Mouse (Mus musculus): Measurements from ENCODE around the gene Tubb5. TPM values are rescaled to one million over a fixed set of nuclear protein-coding genes. Genes with fewer than 3 reads are reported as not detected.

Tubb5 gene
- polyA plus RNA-seq, 1 experiment from 2014 or later, result 1,545 TPM

GRCm38 (mm10) chr17:35834696-35835422 lies 3.2 kb downstream of the Tubb5 start:
- Histone ChIP-seq H3K4me2 (ENCODE audit: low read depth) (peak overlapping the region; percentile 88), H3K36me3 (ENCODE audit: control insufficient read depth, insufficient read depth, low read length) (peaks cover 26% of the 10 kb centered on the region), H3K4me3 (ENCODE audit: low read depth, low read length) (peak overlapping the region; percentile 76), H3K9ac (ENCODE audit: low read length) (peak overlapping the region; percentile 95; the same call in 1 of the 2 replicates), H3K4me1 (ENCODE audit: control insufficient read depth, insufficient read depth, low read length) (peaks cover 17% of the 10 kb centered on the region), H3K27ac (ENCODE audit: low read depth, low read length) (no peak overlapping the region), H3K9me3 (ENCODE audit: control insufficient read depth, low read length) (no peaks in the 10 kb centered on the region), H3K27me3 (ENCODE audit: control insufficient read depth, insufficient read depth, low read length) (no peaks in the 10 kb centered on the region)
- WGBS, result 82% methylated on average over 26 of the region's 26 CpGs
- DNase-seq (ENCODE audit: low spot score) (no peak), ATAC-seq (ENCODE audit: insufficient read depth, low FRiP score, low TSS enrichment) (no peak)

DNA sequence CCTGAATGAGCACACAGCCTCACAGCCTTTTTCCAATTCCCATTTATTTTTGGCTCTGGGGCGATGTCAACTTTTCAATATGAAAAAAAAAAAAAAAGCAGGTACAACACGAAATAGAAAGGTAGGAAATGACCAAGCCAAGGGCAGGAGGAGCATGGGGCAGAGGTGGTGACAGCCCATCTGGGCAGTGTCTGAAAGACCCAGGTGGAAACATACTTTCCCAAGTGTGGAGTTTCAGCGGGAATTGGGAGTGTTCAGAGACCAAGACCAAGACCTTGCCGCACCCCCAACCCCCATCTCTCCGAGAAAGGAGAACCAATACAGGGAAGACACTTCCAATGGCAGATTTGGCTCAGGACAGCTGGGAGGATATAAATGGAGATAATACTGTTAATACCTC lies 4.2 kb downstream of the Tubb5 start:
- H3K9ac ChIP-seq (ENCODE audit: low read length), result no peak overlapping the region
- ATAC-seq (ENCODE audit: insufficient read depth, low FRiP score, low TSS enrichment) (no peak), DNase-seq (ENCODE audit: low spot score) (no peak)
- H3K9me3 ChIP-seq (ENCODE audit: control insufficient read depth, low read length), result no peaks in the 10 kb centered on the region
- H3K4me1 ChIP-seq (ENCODE audit: control insufficient read depth, insufficient read depth, low read length), result peaks cover 18% of the 10 kb centered on the region
- H3K4me3 ChIP-seq (ENCODE audit: low read depth, low read length), result no peak overlapping the region
- H3K4me2 ChIP-seq (ENCODE audit: low read depth), result peak overlapping the region; percentile 17; the same call in 1 of the 2 replicates
- H3K27ac ChIP-seq (ENCODE audit: low read depth, low read length), result no peak overlapping the region
- no peaks in the 10 kb centered on the region for H3K27me3 ChIP-seq (ENCODE audit: control insufficient read depth, insufficient read depth, low read length)
- H3K36me3 ChIP-seq (ENCODE audit: control insufficient read depth, insufficient read depth, low read length), result peaks cover 26% of the 10 kb centered on the region
- WGBS, result 59% methylated on average over 5 of the region's 5 CpGs

DNA sequence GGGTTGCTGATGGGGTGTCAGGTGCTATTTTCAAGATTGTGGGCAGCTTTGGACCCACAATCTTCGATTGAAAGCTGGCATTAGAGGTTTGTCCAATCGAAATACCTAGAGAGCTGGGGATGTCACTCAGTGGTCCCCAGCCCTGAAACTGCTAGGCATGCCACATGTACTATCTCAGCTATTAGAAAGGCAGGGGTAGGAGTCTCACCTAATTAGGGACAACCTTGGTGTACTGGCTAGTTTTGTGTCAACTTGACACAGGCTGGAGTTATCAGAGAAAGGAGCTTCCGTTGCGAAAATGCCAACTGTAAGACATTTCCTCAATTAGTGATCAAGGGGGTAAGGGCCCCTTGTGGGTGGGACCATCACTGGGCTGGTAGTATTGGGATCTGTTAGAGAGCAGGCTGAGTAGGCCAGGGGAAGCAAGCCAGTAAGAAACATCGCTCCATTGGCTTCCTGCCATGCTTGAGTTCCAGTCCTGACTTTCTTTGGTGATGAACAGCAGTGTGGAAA lies 4.8 kb downstream of the Tubb5 start:
- H3K9me3 ChIP-seq (ENCODE audit: control insufficient read depth, low read length), result no peaks in the 10 kb centered on the region
- H3K36me3 ChIP-seq (ENCODE audit: control insufficient read depth, insufficient read depth, low read length), result peaks cover 26% of the 10 kb centered on the region
- H3K4me3 ChIP-seq (ENCODE audit: low read depth, low read length), result no peak overlapping the region
- no peak for ATAC-seq (ENCODE audit: insufficient read depth, low FRiP score, low TSS enrichment)
- no peaks in the 10 kb centered on the region for H3K27me3 ChIP-seq (ENCODE audit: control insufficient read depth, insufficient read depth, low read length)
- WGBS, result 26% methylated on average over 5 of the region's 5 CpGs
- no peak for DNase-seq (ENCODE audit: low spot score)
- H3K4me2 ChIP-seq (ENCODE audit: low read depth), result no peak overlapping the region
- no peak overlapping the region for H3K27ac ChIP-seq (ENCODE audit: low read depth, low read length)
- H3K9ac ChIP-seq (ENCODE audit: low read length), result no peak overlapping the region
- H3K4me1 ChIP-seq (ENCODE audit: control insufficient read depth, insufficient read depth, low read length), result peaks cover 18% of the 10 kb centered on the region

- H3K36me3 ChIP-seq (ENCODE audit: control insufficient read depth, insufficient read depth, low read length), result peaks cover 26% of the 10 kb centered on the region
- DNase-seq (ENCODE audit: low spot score) (no peak), ATAC-seq (ENCODE audit: insufficient read depth, low FRiP score, low TSS enrichment) (no peak)
- H3K9me3 ChIP-seq (ENCODE audit: control insufficient read depth, low read length), result no peaks in the 10 kb centered on the region
- peaks cover 18% of the 10 kb centered on the region for H3K4me1 ChIP-seq (ENCODE audit: control insufficient read depth, insufficient read depth, low read length)
- 72% methylated on average over 8 of the region's 8 CpGs for WGBS
- no peak overlapping the region for H3K27ac ChIP-seq (ENCODE audit: low read depth, low read length)
- H3K27me3 ChIP-seq (ENCODE audit: control insufficient read depth, insufficient read depth, low read length), result no peaks in the 10 kb centered on the region
- H3K4me2 ChIP-seq (ENCODE audit: low read depth), result no peak overlapping the region
- H3K9ac ChIP-seq (ENCODE audit: low read length), result no peak overlapping the region
- no peak overlapping the region for H3K4me3 ChIP-seq (ENCODE audit: low read depth, low read length)
Measured at GRCm38 (mm10) chr17:35832400-35833238, 5.5 kb downstream of the Tubb5 start.

GRCm38 (mm10) chr17:35829737-35830136 lies 8.4 kb downstream of the Tubb5 start:
- WGBS, result 2% methylated on average over 21 of the region's 21 CpGs
- Histone ChIP-seq H3K9ac (ENCODE audit: low read length) (no peak overlapping the region), H3K9me3 (ENCODE audit: control insufficient read depth, low read length) (no peaks in the 10 kb centered on the region), H3K4me2 (ENCODE audit: low read depth) (no peak overlapping the region), H3K27ac (ENCODE audit: low read depth, low read length) (no peak overlapping the region), H3K4me1 (ENCODE audit: control insufficient read depth, insufficient read depth, low read length) (peaks cover 5% of the 10 kb centered on the region), H3K36me3 (ENCODE audit: control insufficient read depth, insufficient read depth, low read length) (peaks cover 12% of the 10 kb centered on the region), H3K4me3 (ENCODE audit: low read depth, low read length) (peak overlapping the region; percentile 10; the same call in 1 of the 2 replicates), H3K27me3 (ENCODE audit: control insufficient read depth, insufficient read depth, low read length) (no peaks in the 10 kb centered on the region)
- DNase-seq (ENCODE audit: low spot score) (peak; percentile 88), ATAC-seq (ENCODE audit: insufficient read depth, low FRiP score, low TSS enrichment) (peak; percentile 61)

DNA sequence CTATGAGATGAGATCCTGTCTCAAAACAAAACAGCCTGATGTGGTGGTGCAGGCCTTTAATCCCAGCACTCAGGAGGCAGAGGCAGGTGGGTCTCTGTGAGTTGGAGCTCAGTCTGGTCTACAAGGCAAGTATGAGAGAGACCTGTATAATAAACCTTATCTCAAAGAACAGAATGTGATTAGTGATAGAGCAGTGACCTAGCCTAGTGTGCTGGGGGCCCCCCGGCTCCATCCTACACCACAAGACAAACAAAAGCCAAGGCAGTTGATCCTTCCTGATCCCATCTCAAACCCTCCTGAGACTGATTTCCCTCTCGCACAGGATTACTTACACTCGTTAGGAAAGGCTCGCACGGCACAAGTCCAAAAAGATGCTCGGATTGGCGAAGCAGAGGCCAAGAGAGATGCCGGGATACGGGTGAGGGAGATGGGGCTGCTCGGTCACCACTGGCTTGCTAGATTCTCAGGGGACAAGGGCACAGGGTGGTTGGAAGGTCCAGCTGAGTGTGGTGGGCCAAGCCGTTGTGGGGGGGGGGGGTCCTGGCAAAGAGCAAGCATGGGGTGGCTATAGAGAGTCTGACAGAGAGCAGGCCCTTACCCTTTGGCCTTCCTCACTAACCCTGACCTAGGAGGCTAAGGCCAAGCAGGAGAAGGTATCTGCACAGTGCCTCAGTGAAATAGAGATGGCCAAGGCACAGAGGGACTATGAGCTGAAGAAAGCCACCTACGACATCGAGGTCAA lies 12.8 kb downstream of the Tubb5 start:
- 0 out of 2 replicates have a peak, but pooled peaks cover 2% of the 10 kb centered on the region for H3K27me3 ChIP-seq (ENCODE audit: control insufficient read depth, insufficient read depth, low read length)
- 96% methylated on average over 13 of the region's 13 CpGs for WGBS
- H3K27ac ChIP-seq (ENCODE audit: low read depth, low read length), result no peak overlapping the region
- H3K4me2 ChIP-seq (ENCODE audit: low read depth), result no peak overlapping the region
- no peaks in the 10 kb centered on the region for H3K9me3 ChIP-seq (ENCODE audit: control insufficient read depth, low read length)
- no peak overlapping the region for H3K4me3 ChIP-seq (ENCODE audit: low read depth, low read length)
- DNase-seq (ENCODE audit: low spot score) (no peak), ATAC-seq (ENCODE audit: insufficient read depth, low FRiP score, low TSS enrichment) (no peak)
- H3K4me1 ChIP-seq (ENCODE audit: control insufficient read depth, insufficient read depth, low read length), result peaks cover 8% of the 10 kb centered on the region; the same call in 1 of the 2 replicates
- H3K36me3 ChIP-seq (ENCODE audit: control insufficient read depth, insufficient read depth, low read length), result peaks cover 3% of the 10 kb centered on the region; the same call in 1 of the 2 replicates
- no peak overlapping the region for H3K9ac ChIP-seq (ENCODE audit: low read length)

- WGBS, result 57% methylated on average over 7 of the region's 7 CpGs
- Histone ChIP-seq H3K27ac (ENCODE audit: low read depth, low read length) (no peak overlapping the region), H3K4me3 (ENCODE audit: low read depth, low read length) (peak overlapping the region; percentile 63; the same call in 1 of the 2 replicates), H3K9ac (ENCODE audit: low read length) (no peak overlapping the region), H3K4me2 (ENCODE audit: low read depth) (no peak overlapping the region), H3K36me3 (ENCODE audit: control insufficient read depth, insufficient read depth, low read length) (peaks cover 3% of the 10 kb centered on the region; the same call in 1 of the 2 replicates), H3K4me1 (ENCODE audit: control insufficient read depth, insufficient read depth, low read length) (peaks cover 4% of the 10 kb centered on the region; the same call in 1 of the 2 replicates), H3K9me3 (ENCODE audit: control insufficient read depth, low read length) (no peaks in the 10 kb centered on the region), H3K27me3 (ENCODE audit: control insufficient read depth, insufficient read depth, low read length) (peaks cover 6% of the 10 kb centered on the region; the same call in 1 of the 2 replicates)
- no peak for DNase-seq (ENCODE audit: low spot score)
- no peak for ATAC-seq (ENCODE audit: insufficient read depth, low FRiP score, low TSS enrichment)
Measured at GRCm38 (mm10) chr17:35824402-35824801, 13.7 kb downstream of the Tubb5 start.
